Mouse (Mus musculus) liver, embryonic 14.5 days (tissue): ENCODE measurements at regions not wholly inside any gene's neighbourhood (a gene's known extent, or its start where the extent isn't known, plus 50 kb on each side); places are given as distances from the start of the nearest gene placed in this dataset.

Experiments
- ATAC-seq: fragments of 200-750 bp; cut with Nextera tagmentation; 2 replicates; pipeline ENCODE4 v1.8.0; 2017; ENCODE audit warnings: moderate number of reproducible peaks, mild to moderate bottlenecking, moderate library complexity; ENCODE audit not compliant: insufficient read depth
- DNase-seq, 3 experiments: peaks; one replicate each; pipeline ENCODE4 v3.0.0-alpha.2; 2012 to 2013; ENCODE audit warnings: low read depth in 3 of 3, low spot score in 3 of 3
- H3K27ac ChIP-seq: fragments of 300-500 bp; sonication (generic); 2 replicates; pipeline ENCODE4 v1.5.1; 2014; ENCODE audit warnings: moderate library complexity, mild to moderate bottlenecking, control low read depth, inconsistent platforms
- H3K27me3 ChIP-seq: fragments of 300-500 bp; sonication (generic); 2 replicates; pipeline ENCODE4 v1.6.1; 2014; ENCODE audit warnings: mild to moderate bottlenecking, low read length, moderate library complexity; ENCODE audit not compliant: control insufficient read depth, insufficient read depth
- H3K36me3 ChIP-seq: fragments of 300-500 bp; sonication (generic); replicated peaks from 2 replicates; pipeline ENCODE4 v1.6.1; 2014; ENCODE audit warnings: low read depth; ENCODE audit not compliant: control insufficient read depth, insufficient read depth
- H3K4me1 ChIP-seq, 2 experiments: fragments of 200-500 bp in 1 of 2; fragments of 300-500 bp in 1 of 2; sonication (generic) in 1 of 2; replicated peaks; 2 replicates each; pipeline ENCODE4 v1.6.1; 2012 to 2014; ENCODE audit warnings: antibody characterized with exemption in 1 of 2, inconsistent platforms in 1 of 2, low read length in 1 of 2; ENCODE audit not compliant: control insufficient read depth in 2 of 2, insufficient read depth in 2 of 2
- H3K4me2 ChIP-seq: fragments of 300-500 bp; sonication (generic); 2 replicates; pipeline ENCODE4 v1.6.1; 2014; ENCODE audit warnings: low read depth, mild to moderate bottlenecking, control low read depth, moderate library complexity
- H3K4me3 ChIP-seq, 2 experiments: fragments of 200-500 bp in 1 of 2; fragments of 300-500 bp in 1 of 2; sonication (generic) in 1 of 2; 2 replicates each; pipeline ENCODE4 v1.5.1; 2012 to 2014; ENCODE audit warnings: low read depth in 2 of 2, low read length in 2 of 2, mild to moderate bottlenecking in 2 of 2, control low read depth in 1 of 2, inconsistent platforms in 1 of 2, moderate library complexity in 1 of 2; ENCODE audit not compliant: insufficient read depth in 1 of 2
- H3K9ac ChIP-seq: fragments of 300-500 bp; sonication (generic); replicated peaks from 2 replicates; pipeline ENCODE4 v1.6.1; 2014; ENCODE audit warnings: mild to moderate bottlenecking, control low read depth, moderate library complexity
- H3K9me3 ChIP-seq: fragments of 300-500 bp; sonication (generic); 2 replicates; pipeline ENCODE4 v1.6.1; 2016; ENCODE audit warnings: low read length, mixed read lengths; ENCODE audit not compliant: control insufficient read depth
- CTCF ChIP-seq: IDR thresholded peaks from 2 replicates; pipeline ENCODE4 v1.5.1; 2016; ENCODE audit warnings: antibody characterized with exemption, low read depth, control low read depth
- EP300 ChIP-seq: IDR thresholded peaks from 2 replicates; pipeline ENCODE4 v1.6.1; 2016; ENCODE audit warnings: antibody characterized with exemption, low read depth
- WGBS: fragments of 180-500 bp; shearing (Covaris S2); extraction: QIAGEN DNeasy Blood & Tissue Kit; methylation state at CpG from one replicate; pipeline ENCODE4 v1.1.7; 2014; ENCODE audit not compliant: insufficient replicate concordance; 5-methylcytosine and 5-hydroxymethylcytosine counted together

GRCm38 (mm10) chr12:79913898-79914297, 198.9 kb downstream of the Zfp36l1 start:
- Histone ChIP-seq H3K9me3 (no peaks in the 10 kb centered on the region), H3K4me2 (no peak overlapping the region), H3K4me1 (peaks cover 0 to 6% of the 10 kb centered on the region in 2 experiments; a peak in 1 of 4 replicates), H3K9ac (no peak overlapping the region), H3K27ac (no peak overlapping the region), H3K4me3 (no peak overlapping the region), H3K27me3 (no peaks in the 10 kb centered on the region), H3K36me3 (no peaks in the 10 kb centered on the region)
- ATAC-seq (no peak), DNase-seq (no peak)
- no peak for TF ChIP-seq CTCF
- TF ChIP-seq EP300: no peak
- 78% methylated on average over 6 of the region's 6 CpGs for WGBS

- WGBS: 60% methylated on average over 10 of the region's 10 CpGs
Observed at GRCm38 (mm10) chr12:79912281-79913063, 200.3 kb downstream of the Zfp36l1 start.

DNA sequence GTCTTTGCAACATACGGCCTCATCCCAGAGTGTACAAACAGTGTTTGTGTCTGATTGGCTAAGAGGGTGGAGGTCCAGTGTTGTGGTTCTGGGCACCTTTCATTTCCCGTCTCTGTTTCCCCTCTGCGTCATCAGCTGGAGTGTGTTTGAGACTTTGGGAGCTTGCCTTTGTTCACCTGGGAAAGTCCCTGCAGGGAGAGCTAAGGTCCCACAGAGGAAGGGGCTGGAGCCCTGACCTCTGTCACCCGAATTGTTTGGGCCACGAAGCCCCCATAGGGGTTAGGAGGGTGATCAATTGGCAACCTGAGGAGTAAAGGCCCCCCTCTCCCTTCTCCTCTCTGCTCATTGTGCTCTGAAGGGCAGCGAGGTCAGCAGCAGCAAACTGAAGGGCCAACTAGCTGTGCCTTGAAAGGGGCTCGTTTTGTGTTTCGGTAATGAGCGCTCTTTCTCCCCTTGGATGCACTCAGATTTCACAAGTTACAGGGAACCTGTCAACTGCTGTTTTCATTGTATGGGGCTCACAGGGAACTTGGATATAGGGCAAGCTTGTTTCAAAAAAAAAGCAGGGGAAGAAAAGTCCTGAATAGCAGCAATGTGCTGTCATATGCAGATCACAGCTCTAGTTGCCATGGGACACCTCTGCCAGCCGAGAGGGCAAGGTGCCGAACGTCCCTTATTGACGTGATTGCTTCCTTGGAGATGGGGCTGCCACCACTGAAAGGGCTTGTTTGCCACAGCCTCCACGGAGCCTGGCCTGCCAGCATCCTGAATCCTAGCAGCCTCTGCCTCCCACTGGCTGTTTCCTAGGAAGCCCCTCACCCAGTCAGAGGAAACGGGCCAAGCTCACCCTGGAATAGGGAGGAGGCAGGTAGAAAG, 201.7 kb downstream of the Zfp36l1 start:
- H3K27ac ChIP-seq: no peak overlapping the region
- H3K9me3 ChIP-seq: no peaks in the 10 kb centered on the region
- H3K4me3 ChIP-seq: no peak overlapping the region
- no peak overlapping the region for H3K9ac ChIP-seq
- DNase-seq (no peak), ATAC-seq (no peak)
- H3K36me3 ChIP-seq: no peaks in the 10 kb centered on the region
- WGBS: 60% methylated on average over 15 of the region's 15 CpGs
- no peaks in the 10 kb centered on the region for H3K27me3 ChIP-seq
- H3K4me1 ChIP-seq: peaks cover 5 to 16% of the 10 kb centered on the region in 2 experiments; a peak in 3 of 4 replicates
- no peak overlapping the region for H3K4me2 ChIP-seq
- TF ChIP-seq CTCF (no peak), EP300 (no peak)

More at GRCm38 (mm10) chr12:79912281-79913063, 200.3 kb downstream of the Zfp36l1 start:
- H3K36me3 ChIP-seq: no peaks in the 10 kb centered on the region
- ATAC-seq: no peak
- H3K27me3 ChIP-seq: no peaks in the 10 kb centered on the region
- peaks cover 0 to 6% of the 10 kb centered on the region in 2 experiments; a peak in 1 of 4 replicates for H3K4me1 ChIP-seq
- no peak for DNase-seq
- no peak for TF ChIP-seq EP300
- H3K9ac ChIP-seq: no peak overlapping the region
- no peaks in the 10 kb centered on the region for H3K9me3 ChIP-seq
- no peak overlapping the region for H3K4me3 ChIP-seq
- no peak overlapping the region for H3K27ac ChIP-seq
- H3K4me2 ChIP-seq: no peak overlapping the region

- Histone ChIP-seq H3K9me3 (no peaks in the 10 kb centered on the region), H3K9ac (no peak overlapping the region), H3K4me1 (peaks cover 5 to 20% of the 10 kb centered on the region in 2 experiments; a peak in 3 of 4 replicates), H3K36me3 (no peaks in the 10 kb centered on the region), H3K4me2 (no peak overlapping the region), H3K4me3 (no peak overlapping the region), H3K27me3 (no peaks in the 10 kb centered on the region), H3K27ac (no peak overlapping the region)
- ATAC-seq: no peak
- DNase-seq: no peak
- WGBS: 66% methylated on average over 5 of the region's 5 CpGs
- TF ChIP-seq CTCF (no peak), EP300 (no peak)
Observed at GRCm38 (mm10) chr12:79907583-79907982, 205.2 kb downstream of the Zfp36l1 start.

DNA sequence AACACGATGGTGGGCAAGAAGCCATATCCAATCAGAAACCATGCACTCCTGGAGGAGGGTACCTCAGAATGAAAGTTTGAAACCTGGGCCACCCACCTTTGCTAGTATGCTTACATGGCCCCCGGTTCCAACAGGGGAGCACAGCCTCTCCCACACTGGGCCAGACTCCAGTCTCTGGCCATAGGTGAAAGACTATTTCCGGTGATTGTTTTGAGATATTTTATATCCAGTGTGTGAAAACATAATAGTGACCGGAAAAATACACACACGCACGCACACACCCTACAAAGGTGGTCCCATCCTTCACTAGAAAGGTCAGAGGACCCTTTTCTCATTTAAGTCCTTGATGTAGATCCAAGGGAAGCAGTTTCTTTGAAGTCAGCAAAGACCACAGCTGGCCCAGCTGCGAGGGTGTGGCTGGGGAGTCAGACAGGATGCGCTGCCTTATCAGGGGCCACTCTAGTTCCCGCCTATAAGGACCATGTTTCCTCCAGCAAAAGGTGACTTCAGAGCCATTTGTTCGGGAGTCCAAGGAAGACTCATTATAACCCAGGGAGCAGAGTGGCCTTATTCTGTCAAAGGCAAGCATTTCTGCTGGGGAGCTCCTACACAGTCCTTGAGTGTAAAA, 206.0 kb downstream of the Zfp36l1 start:
- Histone ChIP-seq H3K4me1 (peaks cover 5 to 20% of the 10 kb centered on the region in 2 experiments; a peak in 3 of 4 replicates), H3K4me3 (no peak overlapping the region), H3K4me2 (no peak overlapping the region), H3K27ac (no peak overlapping the region), H3K9ac (no peak overlapping the region), H3K27me3 (no peaks in the 10 kb centered on the region), H3K9me3 (no peaks in the 10 kb centered on the region), H3K36me3 (no peaks in the 10 kb centered on the region)
- TF ChIP-seq EP300 (no peak), CTCF (no peak)
- ATAC-seq: no peak
- DNase-seq: no peak
- WGBS: 42% methylated on average over 10 of the region's 10 CpGs
